Mouse (Mus musculus): ENCODE measurements around the gene Eif3m. TPM values are rescaled to one million over a fixed set of nuclear protein-coding genes. Genes with fewer than 3 reads are reported as not detected.

Gene Eif3m
- polyA plus RNA-seq, 1 experiment from 2014 or later: 126 TPM

DNA sequence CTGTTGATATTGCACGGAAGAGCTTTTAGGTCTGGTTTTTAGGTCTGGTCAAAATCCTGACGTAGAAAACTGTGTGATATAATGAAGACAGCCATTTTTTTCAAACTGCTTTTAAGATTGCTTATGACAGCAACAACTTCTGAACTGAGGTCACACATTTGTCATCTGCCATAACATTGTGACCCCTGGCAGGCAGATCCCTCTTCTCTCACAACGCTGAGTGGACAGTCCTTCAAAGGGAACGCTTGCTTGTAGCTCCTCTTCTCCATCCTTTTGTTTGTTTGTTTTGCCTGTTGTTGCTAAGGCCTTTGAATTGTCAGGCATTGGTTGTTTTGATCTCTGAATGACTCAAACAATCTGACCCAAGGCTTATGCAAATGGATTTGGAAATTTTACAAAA is 24.0 kb upstream of the Eif3m start:
- ATAC-seq (no peak), DNase-seq (no peak)
- 72% methylated on average over 4 of the region's 4 CpGs for WGBS (ENCODE audit: insufficient replicate concordance)
- Histone ChIP-seq H3K4me2 (ENCODE audit: low read depth, low read length) (no peak overlapping the region), H3K27ac (ENCODE audit: low read depth) (no peak overlapping the region), H3K4me1 (ENCODE audit: insufficient read depth) (no peaks in the 10 kb centered on the region), H3K4me3 (ENCODE audit: low read depth, low read length) (no peak overlapping the region), H3K9ac (replicated peaks) (no peak overlapping the region), H3K9me3 (ENCODE audit: low read length) (no peaks in the 10 kb centered on the region), H3K36me3 (replicated peaks; ENCODE audit: insufficient read depth, low read length) (no peaks in the 10 kb centered on the region), H3K27me3 (ENCODE audit: insufficient read depth, low read length) (no peaks in the 10 kb centered on the region)
- TF ChIP-seq CTCF (IDR thresholded peaks at IDR 0.05; ENCODE audit: low read depth) (no peak), EP300 (IDR thresholded peaks at IDR 0.05; ENCODE audit: low read depth) (no peak)

DNA sequence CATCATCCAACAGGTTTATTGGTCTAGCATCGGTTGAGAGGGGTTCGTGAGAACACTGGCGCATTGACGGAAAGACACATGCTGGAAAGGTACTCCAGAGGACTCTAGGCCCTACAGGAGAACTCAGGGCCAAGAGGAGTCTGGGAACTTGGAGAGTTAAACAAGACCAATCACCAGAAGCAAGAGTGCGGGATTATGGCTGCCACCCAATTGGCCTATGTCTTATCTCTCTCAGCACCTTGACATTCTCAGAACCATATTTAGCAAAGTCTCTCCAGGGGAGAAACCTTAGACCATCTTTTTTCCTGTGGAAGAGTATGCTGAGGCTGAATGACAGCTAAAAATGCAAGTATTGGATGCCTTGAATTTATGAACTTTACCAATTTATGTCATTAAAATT is 22.0 kb upstream of the Eif3m start:
- no peak overlapping the region for H3K4me3 ChIP-seq (ENCODE audit: low read depth, low read length)
- no peak for ATAC-seq
- no peaks in the 10 kb centered on the region for H3K4me1 ChIP-seq (ENCODE audit: insufficient read depth)
- DNase-seq: no peak
- H3K9me3 ChIP-seq (ENCODE audit: low read length): no peaks in the 10 kb centered on the region
- H3K9ac ChIP-seq (replicated peaks): no peak overlapping the region
- H3K4me2 ChIP-seq (ENCODE audit: low read depth, low read length): no peak overlapping the region
- H3K27ac ChIP-seq (ENCODE audit: low read depth): no peak overlapping the region
- 80% methylated on average over 5 of the region's 5 CpGs for WGBS (ENCODE audit: insufficient replicate concordance)
- no peaks in the 10 kb centered on the region for H3K27me3 ChIP-seq (ENCODE audit: insufficient read depth, low read length)
- peak; percentile 58; the same call in 1 of the 2 replicates for TF ChIP-seq EP300 (IDR thresholded peaks at IDR 0.05; ENCODE audit: low read depth)
- TF ChIP-seq CTCF (IDR thresholded peaks at IDR 0.05; ENCODE audit: low read depth): no peak
- no peaks in the 10 kb centered on the region for H3K36me3 ChIP-seq (replicated peaks; ENCODE audit: insufficient read depth, low read length)

DNA sequence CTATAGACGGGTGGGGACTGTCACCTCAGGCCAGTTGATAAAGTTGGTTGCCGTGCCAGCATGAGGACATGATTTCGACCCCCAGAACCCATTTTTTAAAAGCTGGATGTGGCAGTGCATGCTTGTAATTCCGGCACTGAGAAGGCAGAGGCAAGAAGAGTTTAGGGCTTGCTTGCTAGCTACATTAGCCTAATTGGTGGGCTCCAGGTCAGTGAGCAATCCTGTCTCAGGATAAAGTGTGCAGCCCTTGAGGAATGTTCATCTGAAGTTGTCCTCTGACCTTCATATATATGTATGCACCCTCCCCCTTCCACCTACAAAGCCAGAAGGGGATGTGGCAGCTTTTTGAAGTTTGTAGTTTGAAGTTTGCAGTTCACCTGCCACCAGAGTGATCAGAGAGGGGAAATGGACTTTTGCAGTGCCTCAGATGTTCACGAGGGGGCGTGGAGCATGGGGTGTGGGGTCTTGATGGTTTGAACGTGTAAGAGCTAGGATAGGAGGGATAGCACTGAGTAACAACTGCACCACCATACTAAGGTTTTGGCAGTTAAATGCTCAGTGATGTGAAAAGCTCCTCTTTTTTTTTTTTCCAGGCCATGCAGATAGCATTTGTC is 21.2 kb upstream of the Eif3m start:
- Histone ChIP-seq H3K9ac (replicated peaks) (no peak overlapping the region), H3K4me1 (ENCODE audit: insufficient read depth) (no peaks in the 10 kb centered on the region), H3K4me2 (ENCODE audit: low read depth, low read length) (no peak overlapping the region), H3K36me3 (replicated peaks; ENCODE audit: insufficient read depth, low read length) (no peaks in the 10 kb centered on the region), H3K27me3 (ENCODE audit: insufficient read depth, low read length) (no peaks in the 10 kb centered on the region), H3K27ac (ENCODE audit: low read depth) (no peak overlapping the region), H3K4me3 (ENCODE audit: low read depth, low read length) (no peak overlapping the region), H3K9me3 (ENCODE audit: low read length) (no peaks in the 10 kb centered on the region)
- 67% methylated on average over 7 of the region's 7 CpGs for WGBS (ENCODE audit: insufficient replicate concordance)
- TF ChIP-seq EP300 (IDR thresholded peaks at IDR 0.05; ENCODE audit: low read depth) (no peak), CTCF (IDR thresholded peaks at IDR 0.05; ENCODE audit: low read depth) (no peak)
- ATAC-seq (no peak), DNase-seq (no peak)

DNA sequence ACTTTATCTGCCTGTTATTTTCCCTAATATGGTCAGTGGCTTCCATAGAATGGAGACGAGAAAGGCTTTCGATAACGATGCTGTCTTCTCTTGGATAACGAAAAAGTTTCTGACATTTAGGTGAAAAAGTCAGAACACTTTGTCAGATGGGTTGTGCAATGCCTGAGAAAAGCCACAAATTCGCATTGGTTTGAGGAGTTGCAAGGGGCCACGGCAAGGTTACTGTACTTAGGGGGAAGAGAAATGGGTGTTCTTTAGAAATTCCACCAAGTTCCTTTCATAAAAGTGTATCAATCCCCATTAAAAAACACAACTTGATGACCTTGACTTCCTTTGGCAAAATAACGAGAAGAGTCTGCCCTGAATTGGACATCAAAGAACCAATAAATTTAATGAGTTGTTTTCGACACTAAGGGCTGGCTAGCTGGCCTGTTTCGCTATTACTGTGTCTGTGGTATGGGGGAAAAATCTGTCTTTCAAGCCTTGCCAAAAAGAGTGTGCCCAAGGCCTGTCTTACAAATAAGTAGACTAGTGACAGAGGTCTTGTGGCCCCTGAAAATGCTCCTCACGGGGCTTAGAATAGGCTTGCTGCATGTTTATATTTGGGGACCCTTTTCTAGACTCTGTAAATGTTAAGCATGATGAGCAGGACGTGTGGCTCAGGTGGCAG is 19.7 kb upstream of the Eif3m start:
- Histone ChIP-seq H3K4me1 (ENCODE audit: insufficient read depth) (no peaks in the 10 kb centered on the region), H3K4me2 (ENCODE audit: low read depth, low read length) (no peak overlapping the region), H3K36me3 (replicated peaks; ENCODE audit: insufficient read depth, low read length) (no peaks in the 10 kb centered on the region), H3K27ac (ENCODE audit: low read depth) (no peak overlapping the region), H3K9me3 (ENCODE audit: low read length) (no peaks in the 10 kb centered on the region), H3K27me3 (ENCODE audit: insufficient read depth, low read length) (no peaks in the 10 kb centered on the region), H3K9ac (replicated peaks) (no peak overlapping the region), H3K4me3 (ENCODE audit: low read depth, low read length) (no peak overlapping the region)
- TF ChIP-seq CTCF (IDR thresholded peaks at IDR 0.05; ENCODE audit: low read depth) (no peak), EP300 (IDR thresholded peaks at IDR 0.05; ENCODE audit: low read depth) (no peak)
- ATAC-seq (no peak), DNase-seq (no peak)
- WGBS (ENCODE audit: insufficient replicate concordance): 74% methylated on average over 11 of the region's 11 CpGs

DNA sequence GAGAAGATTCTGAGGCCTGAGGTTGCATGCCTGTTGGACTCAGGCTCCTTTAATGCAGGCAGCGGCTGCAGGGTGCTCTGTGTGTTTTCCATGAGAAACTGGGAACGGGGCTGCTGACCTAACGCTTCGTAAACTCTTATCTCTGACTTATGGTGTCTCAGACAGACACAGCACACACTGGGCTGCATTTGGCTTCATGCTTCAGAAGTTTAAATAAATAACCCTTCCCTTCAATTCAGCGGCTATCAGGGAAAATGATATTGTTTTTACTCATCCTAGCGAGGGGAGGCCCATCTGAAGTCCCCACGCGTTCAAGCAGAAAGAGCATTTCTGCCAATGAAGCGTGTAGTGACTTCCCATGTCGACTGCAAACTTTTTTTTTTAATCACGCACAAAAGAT is 19.1 kb upstream of the Eif3m start:
- WGBS (ENCODE audit: insufficient replicate concordance): 73% methylated on average over 11 of the region's 11 CpGs
- ATAC-seq: no peak
- no peaks in the 10 kb centered on the region for H3K27me3 ChIP-seq (ENCODE audit: insufficient read depth, low read length)
- H3K36me3 ChIP-seq (replicated peaks; ENCODE audit: insufficient read depth, low read length): no peaks in the 10 kb centered on the region
- H3K27ac ChIP-seq (ENCODE audit: low read depth): no peak overlapping the region
- no peak overlapping the region for H3K4me3 ChIP-seq (ENCODE audit: low read depth, low read length)
- no peaks in the 10 kb centered on the region for H3K9me3 ChIP-seq (ENCODE audit: low read length)
- TF ChIP-seq CTCF (IDR thresholded peaks at IDR 0.05; ENCODE audit: low read depth) (no peak), EP300 (IDR thresholded peaks at IDR 0.05; ENCODE audit: low read depth) (no peak)
- H3K4me2 ChIP-seq (ENCODE audit: low read depth, low read length): no peak overlapping the region
- H3K4me1 ChIP-seq (ENCODE audit: insufficient read depth): no peaks in the 10 kb centered on the region
- no peak overlapping the region for H3K9ac ChIP-seq (replicated peaks)
- DNase-seq: no peak

GRCm38 (mm10) chr2:105034084-105034483 is 17.2 kb upstream of the Eif3m start:
- 70% methylated on average over 3 of the region's 3 CpGs for WGBS (ENCODE audit: insufficient replicate concordance)
- DNase-seq (no peak), ATAC-seq (no peak)

More at GRCm38 (mm10) chr2:105034084-105034483, 17.2 kb upstream of the Eif3m start:
- no peaks in the 10 kb centered on the region for H3K27me3 ChIP-seq (ENCODE audit: insufficient read depth, low read length)
- TF ChIP-seq CTCF (IDR thresholded peaks at IDR 0.05; ENCODE audit: low read depth): no peak
- TF ChIP-seq EP300 (IDR thresholded peaks at IDR 0.05; ENCODE audit: low read depth): no peak
- no peak overlapping the region for H3K4me2 ChIP-seq (ENCODE audit: low read depth, low read length)
- no peaks in the 10 kb centered on the region for H3K36me3 ChIP-seq (replicated peaks; ENCODE audit: insufficient read depth, low read length)
- no peaks in the 10 kb centered on the region for H3K9me3 ChIP-seq (ENCODE audit: low read length)
- H3K4me3 ChIP-seq (ENCODE audit: low read depth, low read length): no peak overlapping the region
- no peak overlapping the region for H3K9ac ChIP-seq (replicated peaks)
- no peaks in the 10 kb centered on the region for H3K4me1 ChIP-seq (ENCODE audit: insufficient read depth)
- H3K27ac ChIP-seq (ENCODE audit: low read depth): no peak overlapping the region
